Mouse (Mus musculus) forebrain, embryonic 13.5 days (tissue): ENCODE data around the gene Nudt9. TPM values are rescaled to one million over a fixed set of nuclear protein-coding genes. Genes with fewer than 3 reads are reported as not detected.
A peak's percentile ranks its signal among the peaks of the same experiment; 100 is the strongest.
"Not testable (repeated sequence)": the region's sequence is repeated elsewhere in the genome, so short reads cannot be mapped to it uniquely, and the experiment has no call there.

ENCODE experiments used
- ATAC-seq: fragments of 200-750 bp; cut with Nextera tagmentation; 2 replicates; pipeline ENCODE4 v1.8.0; 2017
- H3K27ac ChIP-seq: fragments of 300-500 bp; sonication (generic); 2 replicates; pipeline ENCODE4 v1.5.1; 2015; ENCODE audit warnings: inconsistent platforms, mild to moderate bottlenecking, moderate library complexity
- H3K27me3 ChIP-seq: fragments of 300-500 bp; sonication (generic); 2 replicates; pipeline ENCODE4 v1.6.1; 2015; ENCODE audit warnings: mild to moderate bottlenecking, inconsistent platforms
- H3K36me3 ChIP-seq: fragments of 300-500 bp; sonication (generic); 2 replicates; pipeline ENCODE4 v1.6.1; 2015; ENCODE audit warnings: mild to moderate bottlenecking, inconsistent platforms; ENCODE audit not compliant: poor library complexity, severe bottlenecking
- H3K4me1 ChIP-seq: fragments of 300-500 bp; sonication (generic); 2 replicates; pipeline ENCODE4 v1.6.1; 2015; ENCODE audit warnings: inconsistent platforms
- H3K4me2 ChIP-seq: fragments of 300-500 bp; sonication (generic); 2 replicates; pipeline ENCODE4 v1.6.1; 2015; ENCODE audit warnings: inconsistent platforms, mild to moderate bottlenecking, moderate library complexity
- H3K4me3 ChIP-seq: fragments of 300-500 bp; sonication (generic); 2 replicates; pipeline ENCODE4 v1.5.1; 2015; ENCODE audit warnings: mild to moderate bottlenecking, inconsistent platforms
- H3K9ac ChIP-seq: fragments of 300-500 bp; sonication (generic); 2 replicates; pipeline ENCODE4 v1.6.1; 2015; ENCODE audit warnings: mild to moderate bottlenecking, inconsistent platforms
- H3K9me3 ChIP-seq: fragments of 300-500 bp; sonication (generic); replicated peaks from 2 replicates; pipeline ENCODE4 v1.6.1; 2016; ENCODE audit warnings: inconsistent platforms
- WGBS: fragments of 180-500 bp; shearing (Covaris S2); methylation state at CpG from one replicate; pipeline ENCODE4 v1.1.7; 2015; 5-methylcytosine and 5-hydroxymethylcytosine counted together
- polyA plus RNA-seq: library from polyadenylated mRNA; unstranded; fragments of >200 nt; fragmentation: Nextera tagmentation; extraction: Ambion mirVana; gene quantifications from 2 replicates; pipeline ENCODE4 v1.2.1, GENCODE M21; 2015

Nudt9 gene
- polyA plus RNA-seq, 1 experiment from 2014 or later = 53.3 TPM

GRCm38 (mm10) chr5:104021597-104022378, 24.3 kb upstream of the Nudt9 start, which contains the start of gene Hsd17b11:
Gene Hsd17b11 (minus strand): TSS chr5:104021919.
- Histone ChIP-seq H3K4me1 (peaks cover 5% of the 10 kb centered on the region; the same call in 1 of the 2 replicates), H3K27me3 (peaks cover 25% of the 10 kb centered on the region), H3K27ac (no peak within 1 kb of the TSS), H3K36me3 (no peaks in the 10 kb centered on the region), H3K4me3 (peak within 1 kb of the TSS; percentile 51), H3K9me3 (no peaks in the 10 kb centered on the region), H3K4me2 (peak within 1 kb of the TSS; percentile 81), H3K9ac (peak within 1 kb of the TSS; percentile 66)
- peak; percentile 76 for ATAC-seq
- 1% methylated on average over 31 of the region's 31 CpGs for WGBS

GRCm38 (mm10) chr5:104022558-104022957, 23.5 kb upstream of the Nudt9 start:
- 42% methylated on average over 5 of the region's 5 CpGs for WGBS
- Histone ChIP-seq H3K36me3 (no peaks in the 10 kb centered on the region), H3K9ac (no peak overlapping the region), H3K9me3 (no peaks in the 10 kb centered on the region), H3K4me2 (peak overlapping the region; percentile 81), H3K4me1 (peaks cover 5% of the 10 kb centered on the region; the same call in 1 of the 2 replicates), H3K27me3 (peaks cover 25% of the 10 kb centered on the region), H3K4me3 (no peak overlapping the region), H3K27ac (no peak overlapping the region)
- no peak for ATAC-seq

DNA sequence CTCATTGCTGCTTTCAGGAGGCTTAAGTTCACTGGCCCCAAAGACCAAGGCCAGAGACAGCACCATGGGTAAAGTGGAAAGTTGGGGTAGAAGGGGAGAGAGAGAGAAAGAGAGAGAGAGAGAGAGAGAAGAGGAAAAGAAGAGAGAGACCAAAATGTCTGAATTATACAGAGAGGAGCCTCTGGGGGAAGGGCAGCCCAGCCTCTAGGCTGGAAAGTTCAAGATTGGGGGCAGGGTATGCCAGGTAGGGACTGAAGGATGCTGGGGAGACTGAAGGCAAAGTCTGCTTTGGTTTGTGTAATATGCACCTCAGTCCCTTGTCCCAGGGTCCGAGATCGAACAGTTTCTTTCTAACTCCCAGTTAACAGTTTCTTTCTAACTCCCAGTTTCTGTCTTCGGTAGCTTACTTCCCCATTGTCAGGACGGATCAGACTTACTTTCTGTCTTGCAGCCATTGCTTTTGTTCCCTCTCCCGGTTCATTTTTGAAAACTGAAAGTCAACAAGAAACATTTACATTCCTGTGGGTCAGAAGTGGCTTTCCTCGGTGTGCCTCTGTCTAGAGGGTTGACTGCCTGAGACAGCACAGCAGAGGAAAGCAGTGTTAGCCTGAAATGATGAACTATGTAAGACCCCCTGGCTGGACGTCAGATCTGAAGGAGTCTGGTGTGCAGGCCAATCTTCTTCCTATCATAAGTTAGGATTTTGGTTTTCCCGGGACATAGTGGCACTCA, 22.7 kb upstream of the Nudt9 start:
- H3K27ac ChIP-seq = no peak overlapping the region
- no peaks in the 10 kb centered on the region for H3K36me3 ChIP-seq
- H3K4me3 ChIP-seq = no peak overlapping the region
- 74% methylated on average over 8 of the region's 8 CpGs for WGBS
- no peak overlapping the region for H3K9ac ChIP-seq
- H3K4me2 ChIP-seq = no peak overlapping the region
- ATAC-seq = no peak
- peaks cover 25% of the 10 kb centered on the region for H3K27me3 ChIP-seq
- H3K4me1 ChIP-seq = peaks cover 5% of the 10 kb centered on the region; the same call in 1 of the 2 replicates
- no peaks in the 10 kb centered on the region for H3K9me3 ChIP-seq

DNA sequence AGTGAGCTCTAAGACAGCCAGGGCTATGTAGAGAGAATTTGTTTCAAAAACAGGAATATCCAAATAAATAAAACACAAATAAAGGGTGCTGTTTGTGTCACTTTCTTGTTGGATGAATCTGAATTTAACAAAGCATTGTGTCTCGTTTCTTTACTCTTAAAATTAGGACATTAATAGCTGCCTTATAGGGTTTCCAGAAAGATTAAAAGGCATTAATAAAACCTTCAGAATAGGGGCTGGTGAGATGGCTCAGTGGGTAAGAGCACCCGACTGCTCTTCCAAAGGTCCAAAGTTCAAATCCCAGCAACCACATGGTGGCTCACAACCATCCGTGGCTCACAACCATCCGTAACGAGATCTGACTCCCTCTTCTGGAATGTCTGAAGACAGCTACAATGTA, 21.9 kb upstream of the Nudt9 start:
- 86% methylated on average over 5 of the region's 5 CpGs for WGBS
- H3K27ac ChIP-seq = not testable (repeated sequence)

DNA sequence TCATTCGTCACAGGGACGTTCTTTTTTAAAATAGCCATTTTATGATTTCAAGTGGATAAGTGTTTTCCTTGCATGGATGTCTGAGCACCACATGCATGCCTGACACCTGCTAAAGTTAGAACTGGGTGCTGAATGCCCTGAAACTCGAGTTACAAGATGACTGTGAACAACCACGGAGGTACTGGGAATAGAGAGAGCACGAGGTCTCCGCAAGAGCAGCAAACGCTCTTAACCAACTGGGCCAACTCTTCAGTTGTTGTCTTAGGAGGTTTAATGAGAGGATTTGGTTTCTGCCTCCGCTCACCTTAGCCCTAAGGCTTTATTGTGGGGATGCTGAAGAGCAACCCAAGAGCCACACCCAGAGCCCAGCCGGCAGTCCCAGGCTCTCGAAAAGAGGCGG, 21.3 kb upstream of the Nudt9 start:
- Histone ChIP-seq H3K36me3 (no peaks in the 10 kb centered on the region), H3K9me3 (no peaks in the 10 kb centered on the region), H3K27me3 (peaks cover 25% of the 10 kb centered on the region), H3K4me1 (peaks cover 5% of the 10 kb centered on the region; the same call in 1 of the 2 replicates), H3K27ac (no peak overlapping the region), H3K4me3 (no peak overlapping the region), H3K4me2 (no peak overlapping the region), H3K9ac (no peak overlapping the region)
- ATAC-seq = no peak
- WGBS = 67% methylated on average over 11 of the region's 11 CpGs

More for the DNA sequence above, 21.9 kb upstream of the Nudt9 start:
- H3K4me2 ChIP-seq, H3K36me3 ChIP-seq, H3K9ac ChIP-seq, H3K4me1 ChIP-seq, ATAC-seq, H3K9me3 ChIP-seq, H3K4me3 ChIP-seq: not testable (repeated sequence)
- H3K27me3 ChIP-seq = peaks cover 25% of the 10 kb centered on the region

DNA sequence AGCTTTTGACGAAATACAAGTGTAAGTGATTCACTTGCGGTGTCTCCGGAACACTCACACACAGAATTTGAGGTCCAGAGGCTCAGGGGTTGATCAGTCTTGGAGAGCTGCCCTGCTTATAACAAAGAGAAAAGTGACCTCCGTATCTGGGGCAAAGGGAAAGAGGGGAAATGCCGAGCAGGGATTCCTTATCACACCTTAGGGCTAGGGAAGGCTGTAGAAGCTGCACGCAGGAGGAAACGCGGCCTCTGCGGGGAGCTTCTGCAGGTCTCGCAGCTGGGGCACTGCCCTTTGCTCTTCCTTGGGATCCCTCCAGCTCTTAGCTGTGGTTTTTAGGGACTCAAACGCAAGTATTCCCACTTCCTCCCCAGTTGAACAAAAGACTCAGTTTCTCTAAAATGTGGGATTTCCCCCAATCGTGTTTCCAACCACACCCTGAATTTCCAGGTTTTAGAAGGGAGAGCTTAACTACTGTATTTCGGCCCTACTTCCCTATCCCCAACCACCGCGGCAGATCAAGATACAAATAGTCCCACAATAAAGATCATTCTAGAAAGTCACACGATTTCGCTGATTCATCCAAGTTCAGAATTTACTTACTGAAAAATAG, 20.8 kb upstream of the Nudt9 start:
- no peaks in the 10 kb centered on the region for H3K9me3 ChIP-seq
- 48% methylated on average over 17 of the region's 17 CpGs for WGBS
- H3K9ac ChIP-seq = no peak overlapping the region
- H3K4me2 ChIP-seq = no peak overlapping the region
- ATAC-seq = no peak
- H3K4me1 ChIP-seq = peaks cover 5% of the 10 kb centered on the region; the same call in 1 of the 2 replicates
- H3K27me3 ChIP-seq = peaks cover 25% of the 10 kb centered on the region
- H3K4me3 ChIP-seq = no peak overlapping the region
- H3K36me3 ChIP-seq = no peaks in the 10 kb centered on the region
- no peak overlapping the region for H3K27ac ChIP-seq

DNA sequence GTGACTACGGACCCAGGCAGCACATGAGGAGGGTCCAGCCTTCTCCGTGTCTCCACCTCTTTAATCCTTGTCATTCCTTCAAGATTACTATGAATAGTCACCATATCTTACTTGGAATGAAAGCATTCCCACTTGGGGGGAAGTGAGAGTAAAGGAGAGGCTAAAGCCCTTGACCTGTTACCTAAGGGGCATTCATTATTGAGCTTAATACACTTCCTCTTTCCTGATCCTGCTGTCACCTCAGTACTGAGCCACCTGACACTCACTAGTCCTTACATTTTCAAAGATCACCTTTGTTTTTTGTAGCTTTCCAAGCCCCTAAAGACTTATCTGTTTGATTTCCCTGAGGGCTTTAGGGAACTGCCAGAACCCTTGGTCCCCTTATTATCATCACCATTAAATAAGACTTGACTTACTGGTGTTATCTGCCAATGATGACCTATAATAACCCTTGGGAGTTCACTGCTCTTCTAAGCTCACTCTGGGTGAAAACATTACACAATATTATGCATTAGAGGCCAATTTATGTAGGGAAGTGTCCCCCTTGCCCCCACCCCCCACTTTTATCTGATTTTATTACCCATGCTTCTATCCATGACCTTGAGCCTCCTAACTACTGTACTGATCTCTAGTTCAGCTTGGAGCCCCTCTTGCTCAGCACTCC, 13.5 kb upstream of the Nudt9 start:
- no peak for ATAC-seq
- Histone ChIP-seq H3K9ac (no peak overlapping the region), H3K4me2 (no peak overlapping the region), H3K36me3 (no peaks in the 10 kb centered on the region), H3K27ac (no peak overlapping the region), H3K27me3 (no peaks in the 10 kb centered on the region), H3K4me3 (no peak overlapping the region), H3K9me3 (no peaks in the 10 kb centered on the region), H3K4me1 (no peaks in the 10 kb centered on the region)
- 89% methylated on average over 2 of the region's 2 CpGs for WGBS

- no peak overlapping the region for H3K27ac ChIP-seq
- H3K4me3 ChIP-seq = no peak overlapping the region
- no peaks in the 10 kb centered on the region for H3K27me3 ChIP-seq
- H3K9ac ChIP-seq = no peak overlapping the region
- H3K36me3 ChIP-seq = no peaks in the 10 kb centered on the region
- no peaks in the 10 kb centered on the region for H3K4me1 ChIP-seq
- H3K9me3 ChIP-seq = no peaks in the 10 kb centered on the region
- no peak overlapping the region for H3K4me2 ChIP-seq
- no peak for ATAC-seq
Measured at GRCm38 (mm10) chr5:104035066-104035465, 11.0 kb upstream of the Nudt9 start.

GRCm38 (mm10) chr5:104035824-104036223, 10.3 kb upstream of the Nudt9 start:
- H3K4me2 ChIP-seq = no peak overlapping the region
- no peaks in the 10 kb centered on the region for H3K36me3 ChIP-seq
- no peak overlapping the region for H3K27ac ChIP-seq
- WGBS = 70% methylated on average over 1 of the region's 1 CpGs
- H3K4me3 ChIP-seq = no peak overlapping the region
- ATAC-seq = no peak
- no peaks in the 10 kb centered on the region for H3K4me1 ChIP-seq
- H3K9ac ChIP-seq = no peak overlapping the region
- H3K9me3 ChIP-seq = no peaks in the 10 kb centered on the region
- H3K27me3 ChIP-seq = no peaks in the 10 kb centered on the region

DNA sequence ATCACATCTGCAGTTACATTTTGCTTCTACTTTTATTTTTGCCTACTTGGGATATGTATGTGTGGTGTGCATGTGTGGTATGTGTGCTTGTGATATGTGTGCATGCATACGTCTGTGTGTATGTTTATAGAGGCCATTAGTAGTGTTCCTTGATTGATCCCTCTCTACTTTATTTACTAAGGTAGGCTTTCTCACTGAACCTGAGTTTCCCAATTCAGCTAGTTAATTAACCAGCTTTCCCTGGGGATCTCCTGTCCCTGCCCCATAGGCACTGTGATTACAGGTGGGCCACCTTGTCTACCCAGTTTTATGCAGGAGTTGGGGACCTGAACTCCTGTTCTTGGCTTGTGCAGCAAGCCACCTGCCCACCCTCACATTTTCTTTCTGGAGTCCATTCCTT, 9.4 kb upstream of the Nudt9 start:
- Histone ChIP-seq H3K4me3 (no peak overlapping the region), H3K27ac (no peak overlapping the region), H3K4me1 (no peaks in the 10 kb centered on the region), H3K27me3 (no peaks in the 10 kb centered on the region), H3K9ac (no peak overlapping the region), H3K9me3 (no peaks in the 10 kb centered on the region), H3K4me2 (no peak overlapping the region), H3K36me3 (no peaks in the 10 kb centered on the region)
- WGBS = 96% methylated on average over 1 of the region's 1 CpGs
- ATAC-seq = no peak

GRCm38 (mm10) chr5:104039154-104039932, 6.8 kb upstream of the Nudt9 start:
- no peaks in the 10 kb centered on the region for H3K36me3 ChIP-seq
- H3K4me3 ChIP-seq = no peak overlapping the region
- H3K9me3 ChIP-seq = no peaks in the 10 kb centered on the region
- H3K27me3 ChIP-seq = no peaks in the 10 kb centered on the region
- ATAC-seq = no peak
- 74% methylated on average over 6 of the region's 6 CpGs for WGBS
- H3K9ac ChIP-seq = no peak overlapping the region
- no peaks in the 10 kb centered on the region for H3K4me1 ChIP-seq
- no peak overlapping the region for H3K27ac ChIP-seq
- no peak overlapping the region for H3K4me2 ChIP-seq
